Mouse (Mus musculus) liver, embryonic 11.5 days (tissue): Measurements from ENCODE around the gene Gm21983. TPM values are rescaled to one million over a fixed set of nuclear protein-coding genes. Genes with fewer than 3 reads are reported as not detected.

Experiments used
- ATAC-seq: fragments of 200-750 bp; cut with Nextera tagmentation; replicated peaks from 2 replicates; pipeline ENCODE4 v1.8.0; 2017; ENCODE audit warnings: moderate number of reproducible peaks, mild to moderate bottlenecking, moderate TSS enrichment, moderate library complexity; ENCODE audit not compliant: low FRiP score
- DNase-seq: peaks from one replicate; pipeline ENCODE4 v3.0.0-alpha.2; 2017; ENCODE audit warnings: low spot score
- H3K27ac ChIP-seq: fragments of 300-500 bp; sonication (generic); 2 replicates; pipeline ENCODE4 v1.5.1; 2014; ENCODE audit warnings: mild to moderate bottlenecking, low read depth, low read length, control low read depth
- H3K27me3 ChIP-seq: fragments of 300-500 bp; sonication (generic); replicated peaks from 2 replicates; pipeline ENCODE4 v1.6.1; 2014; ENCODE audit warnings: low read length, mixed read lengths; ENCODE audit not compliant: control insufficient read depth, insufficient read depth
- H3K36me3 ChIP-seq: fragments of 300-500 bp; sonication (generic); 2 replicates; pipeline ENCODE4 v1.6.1; 2014; ENCODE audit warnings: mild to moderate bottlenecking, low read length, moderate library complexity, mixed read lengths; ENCODE audit not compliant: control insufficient read depth, insufficient read depth
- H3K4me1 ChIP-seq: fragments of 300-500 bp; sonication (generic); replicated peaks from 2 replicates; pipeline ENCODE4 v1.6.1; 2014; ENCODE audit warnings: low read length, mixed read lengths; ENCODE audit not compliant: control insufficient read depth, insufficient read depth
- H3K4me2 ChIP-seq: fragments of 300-500 bp; sonication (generic); 2 replicates; pipeline ENCODE4 v1.6.1; 2014; ENCODE audit warnings: mild to moderate bottlenecking, control low read depth, moderate library complexity
- H3K4me3 ChIP-seq: fragments of 300-500 bp; sonication (generic); 2 replicates; pipeline ENCODE4 v1.5.1; 2014; ENCODE audit warnings: low read depth, low read length, control low read depth
- H3K9ac ChIP-seq: fragments of 300-500 bp; sonication (generic); 2 replicates; pipeline ENCODE4 v1.6.1; 2014; ENCODE audit warnings: low read depth, low read length, control low read depth
- H3K9me3 ChIP-seq: fragments of 300-500 bp; sonication (generic); 2 replicates; pipeline ENCODE4 v1.6.1; 2016; ENCODE audit warnings: low read length, inconsistent platforms, mixed read lengths; ENCODE audit not compliant: control insufficient read depth
- whole genome bisulfite sequencing: fragments of 180-500 bp; shearing (Covaris S2); extraction: QIAGEN DNeasy Blood & Tissue Kit; methylation state at CpG from one replicate; pipeline ENCODE4 v1.1.7; 2014; 5-methylcytosine and 5-hydroxymethylcytosine counted together
- polyA plus RNA-seq: library from polyadenylated mRNA; unstranded; fragments of >200 nt; fragmentation: Nextera tagmentation; extraction: Ambion mirVana; gene quantifications from 2 replicates; pipeline ENCODE4 v1.2.1, GENCODE M21; 2014

Gm21983 gene
- polyA plus RNA-seq, 1 experiment from 2014 or later, result not detected

DNA sequence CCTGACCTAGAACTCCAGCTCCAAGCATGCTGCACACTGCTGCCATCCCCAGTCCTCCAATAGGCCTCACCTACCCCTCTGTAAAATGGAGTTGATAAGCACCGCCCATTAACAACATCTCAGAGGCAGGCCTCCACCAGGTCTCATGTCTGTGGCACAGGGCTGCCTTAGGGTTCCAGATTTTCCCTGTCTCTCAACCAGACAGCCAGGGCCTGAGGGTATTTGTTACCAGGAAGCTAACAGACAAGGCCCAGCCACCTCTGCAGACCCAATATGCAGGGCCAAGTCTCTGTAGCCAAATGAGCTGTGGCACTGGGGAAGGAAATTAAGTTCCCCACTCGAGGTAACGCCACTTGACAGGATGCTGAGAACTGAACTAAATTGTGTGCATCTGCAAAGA, 20.0 kb downstream of the Gm21983 start:
- Histone ChIP-seq H3K9ac (no peak overlapping the region), H3K27ac (no peak overlapping the region), H3K4me3 (no peak overlapping the region), H3K9me3 (no peaks in the 10 kb centered on the region), H3K27me3 (no peaks in the 10 kb centered on the region), H3K4me1 (peaks cover 24% of the 10 kb centered on the region), H3K4me2 (no peak overlapping the region), H3K36me3 (peaks cover 26% of the 10 kb centered on the region)
- ATAC-seq (no peak), DNase-seq (no peak)
- 69% methylated on average over 3 of the region's 3 CpGs for WGBS

DNA sequence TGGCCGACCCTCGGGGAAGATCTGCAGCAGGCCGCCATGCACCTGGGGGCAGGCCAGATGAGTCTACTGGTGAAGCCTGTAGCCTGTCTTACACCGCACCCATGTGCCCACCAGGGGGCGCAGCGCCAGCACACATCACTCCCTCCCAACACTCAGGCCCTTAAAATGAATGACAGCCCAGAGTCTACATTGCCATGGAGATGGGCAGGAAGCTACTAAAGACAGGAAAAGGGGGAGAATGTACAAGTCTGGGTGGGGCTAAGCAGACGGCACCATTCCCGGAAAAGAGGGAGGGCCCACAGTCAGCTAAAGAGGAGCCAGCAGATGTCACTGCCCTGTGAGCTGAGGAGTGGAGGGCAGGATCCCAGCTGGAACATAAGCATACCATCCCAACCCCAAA, 21.0 kb downstream of the Gm21983 start:
- no peak overlapping the region for H3K9ac ChIP-seq
- H3K4me3 ChIP-seq, result no peak overlapping the region
- no peak overlapping the region for H3K4me2 ChIP-seq
- DNase-seq, result peak; percentile 80
- H3K27me3 ChIP-seq, result no peaks in the 10 kb centered on the region
- H3K9me3 ChIP-seq, result no peaks in the 10 kb centered on the region
- peaks cover 17% of the 10 kb centered on the region for H3K4me1 ChIP-seq
- H3K36me3 ChIP-seq, result peaks cover 22% of the 10 kb centered on the region
- ATAC-seq, result peak; percentile 87
- no peak overlapping the region for H3K27ac ChIP-seq
- 14% methylated on average over 8 of the region's 8 CpGs for WGBS

DNA sequence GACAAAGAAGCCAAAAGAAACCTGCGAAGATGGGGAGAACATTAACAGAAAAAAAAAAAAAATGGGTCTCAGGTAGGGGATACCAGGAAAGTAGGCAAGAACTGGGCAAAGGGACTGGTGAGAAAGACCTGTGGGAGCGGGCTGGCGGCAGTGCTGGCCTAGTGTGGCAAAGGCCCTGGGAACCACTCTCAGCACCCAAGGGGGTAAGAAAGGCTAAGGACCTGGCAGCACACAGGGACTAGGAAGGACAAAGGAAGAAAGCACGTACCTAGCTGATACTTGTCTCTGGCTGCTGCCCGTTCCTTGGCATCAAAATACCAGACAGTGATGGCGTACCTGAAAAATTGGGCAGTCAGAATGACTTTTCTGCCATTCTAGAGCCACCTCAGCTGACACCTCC, 21.6 kb downstream of the Gm21983 start:
- ATAC-seq (no peak), DNase-seq (no peak)
- Histone ChIP-seq H3K9ac (no peak overlapping the region), H3K27me3 (no peaks in the 10 kb centered on the region), H3K36me3 (peaks cover 17% of the 10 kb centered on the region), H3K4me1 (peaks cover 13% of the 10 kb centered on the region), H3K4me3 (no peak overlapping the region), H3K27ac (no peak overlapping the region), H3K9me3 (no peaks in the 10 kb centered on the region), H3K4me2 (no peak overlapping the region)
- 91% methylated on average over 6 of the region's 6 CpGs for WGBS

DNA sequence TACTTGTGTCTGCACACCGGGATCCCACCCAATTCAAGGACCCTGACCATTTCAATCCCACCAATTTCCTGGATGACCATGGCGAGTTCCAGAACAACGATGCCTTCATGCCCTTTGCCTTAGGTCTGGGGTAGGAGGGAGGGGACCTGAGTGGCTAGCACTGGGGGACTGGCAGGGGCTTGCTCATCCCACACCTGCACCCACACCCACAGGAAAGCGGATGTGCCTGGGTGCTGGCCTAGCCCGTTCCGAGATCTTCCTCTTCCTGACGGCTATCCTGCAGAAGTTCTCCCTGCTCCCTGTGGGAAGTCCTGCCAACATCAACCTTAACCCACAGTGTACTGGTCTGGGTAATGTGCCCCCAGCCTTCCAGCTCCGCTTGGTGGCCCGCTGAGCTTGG, 22.7 kb downstream of the Gm21983 start:
- peaks cover 17% of the 10 kb centered on the region for H3K36me3 ChIP-seq
- DNase-seq (no peak), ATAC-seq (no peak)
- WGBS, result 94% methylated on average over 9 of the region's 9 CpGs
- H3K9ac ChIP-seq, result no peak overlapping the region
- H3K4me3 ChIP-seq, result no peak overlapping the region
- no peaks in the 10 kb centered on the region for H3K9me3 ChIP-seq
- H3K27me3 ChIP-seq, result no peaks in the 10 kb centered on the region
- peaks cover 5% of the 10 kb centered on the region; the same call in 1 of the 2 replicates for H3K4me1 ChIP-seq
- no peak overlapping the region for H3K27ac ChIP-seq
- no peak overlapping the region for H3K4me2 ChIP-seq

DNA sequence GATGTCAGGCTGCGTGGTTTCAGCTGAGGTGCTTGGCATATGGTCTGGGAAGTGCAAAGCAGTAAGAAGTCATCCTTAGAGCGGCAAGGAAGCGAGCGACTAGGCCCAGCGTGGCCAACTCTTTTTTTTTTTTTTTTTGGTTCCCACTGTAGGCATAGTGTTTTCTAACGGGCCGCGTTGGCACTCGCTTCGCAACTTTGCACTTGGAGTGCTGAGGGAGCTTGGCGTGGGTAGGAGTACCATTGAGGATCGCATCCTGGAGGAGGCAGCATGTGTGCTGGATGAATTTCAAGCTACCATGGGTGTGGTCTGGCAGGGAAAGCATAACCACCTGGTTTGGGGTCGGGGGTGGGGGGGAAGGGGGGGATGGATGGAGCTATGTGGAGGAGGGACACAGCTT, 24.9 kb downstream of the Gm21983 start:
- H3K27ac ChIP-seq, result no peak overlapping the region
- H3K4me2 ChIP-seq, result no peak overlapping the region
- H3K4me3 ChIP-seq, result no peak overlapping the region
- 86% methylated on average over 13 of the region's 13 CpGs for WGBS
- ATAC-seq, result no peak
- no peaks in the 10 kb centered on the region for H3K9me3 ChIP-seq
- no peak for DNase-seq
- no peak overlapping the region for H3K9ac ChIP-seq
- H3K4me1 ChIP-seq, result 0 out of 2 replicates have a peak, but pooled peaks cover 2% of the 10 kb centered on the region
- no peaks in the 10 kb centered on the region for H3K27me3 ChIP-seq
- peaks cover 17% of the 10 kb centered on the region for H3K36me3 ChIP-seq

DNA sequence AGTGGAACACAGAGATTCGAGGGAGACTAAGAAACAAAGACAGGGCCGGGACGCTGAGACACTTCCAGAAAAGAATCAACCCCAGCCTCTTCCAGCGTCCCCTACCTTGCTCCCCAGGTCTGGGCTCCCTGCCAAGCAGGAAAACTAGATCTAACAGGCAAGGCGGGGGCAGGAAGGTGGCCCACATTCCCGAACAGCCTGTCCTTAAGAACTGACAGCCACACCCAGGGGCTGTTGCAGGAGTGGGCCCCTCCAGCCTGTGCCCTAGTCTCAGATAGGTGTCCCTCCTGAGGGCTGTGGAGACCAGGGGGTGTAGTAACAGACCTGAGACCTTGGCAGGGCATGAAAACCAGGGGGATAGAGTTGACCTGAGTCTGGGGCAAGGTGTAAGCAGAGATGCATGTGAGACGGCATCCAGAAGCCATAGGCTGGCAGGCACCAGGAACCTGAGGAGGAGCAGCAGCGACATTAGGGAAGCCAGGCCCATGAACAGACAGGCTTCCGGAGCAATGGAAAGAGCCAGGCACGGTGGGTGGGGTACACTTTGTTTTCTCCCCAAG, 27.6 kb downstream of the Gm21983 start, which contains the start of gene Cyp2t4:
Gene Cyp2t4, plus strand, starts transcription at position 510 of the 560 bp plus-strand sequence.
- Histone ChIP-seq H3K9ac (no peak within 1 kb of the TSS), H3K4me2 (no peak within 1 kb of the TSS), H3K9me3 (no peaks in the 10 kb centered on the region), H3K27me3 (no peaks in the 10 kb centered on the region), H3K4me1 (no peaks in the 10 kb centered on the region), H3K27ac (no peak within 1 kb of the TSS), H3K36me3 (peaks cover 10% of the 10 kb centered on the region; the same call in 1 of the 2 replicates), H3K4me3 (no peak within 1 kb of the TSS)
- WGBS, result 71% methylated on average over 10 of the region's 10 CpGs
- ATAC-seq (no peak; the same call in 1 of the 2 replicates), DNase-seq (no peak)

DNA sequence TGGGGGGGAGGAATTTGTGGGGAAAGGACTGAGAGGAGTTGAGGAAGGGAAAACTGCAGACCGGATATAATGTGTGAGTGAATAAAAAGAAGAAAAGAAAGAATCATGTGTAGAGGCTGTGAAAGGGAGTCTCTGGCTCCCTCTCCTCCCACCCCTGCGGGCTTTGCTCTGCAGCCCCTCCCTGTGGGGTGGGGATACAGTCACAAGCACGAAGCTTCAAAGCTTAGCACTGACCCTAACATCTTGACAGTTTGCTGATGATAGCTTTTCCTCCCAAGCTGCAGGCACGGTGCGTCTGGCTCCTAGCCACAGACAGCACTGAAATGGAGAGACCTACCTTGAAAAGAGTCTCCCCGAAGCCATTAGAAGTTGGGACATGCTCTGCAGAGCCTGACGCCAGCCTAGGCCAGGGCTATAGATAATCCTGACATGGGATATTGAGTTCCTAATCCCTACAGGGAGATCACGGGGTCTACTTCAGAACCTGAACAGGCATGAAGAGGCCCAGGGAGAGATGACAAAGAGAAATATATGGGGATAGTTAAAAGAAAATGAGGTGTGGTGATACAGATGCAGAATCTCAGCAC, 44.4 kb downstream of the Gm21983 start:
- peaks cover 3% of the 10 kb centered on the region; the same call in 1 of the 2 replicates for H3K9me3 ChIP-seq
- no peaks in the 10 kb centered on the region for H3K4me1 ChIP-seq
- DNase-seq (no peak), ATAC-seq (no peak)
- no peak overlapping the region for H3K4me2 ChIP-seq
- H3K9ac ChIP-seq, result no peak overlapping the region
- no peak overlapping the region for H3K4me3 ChIP-seq
- no peaks in the 10 kb centered on the region for H3K27me3 ChIP-seq
- H3K36me3 ChIP-seq, result no peaks in the 10 kb centered on the region
- H3K27ac ChIP-seq, result no peak overlapping the region
- 52% methylated on average over 8 of the region's 8 CpGs for WGBS

DNA sequence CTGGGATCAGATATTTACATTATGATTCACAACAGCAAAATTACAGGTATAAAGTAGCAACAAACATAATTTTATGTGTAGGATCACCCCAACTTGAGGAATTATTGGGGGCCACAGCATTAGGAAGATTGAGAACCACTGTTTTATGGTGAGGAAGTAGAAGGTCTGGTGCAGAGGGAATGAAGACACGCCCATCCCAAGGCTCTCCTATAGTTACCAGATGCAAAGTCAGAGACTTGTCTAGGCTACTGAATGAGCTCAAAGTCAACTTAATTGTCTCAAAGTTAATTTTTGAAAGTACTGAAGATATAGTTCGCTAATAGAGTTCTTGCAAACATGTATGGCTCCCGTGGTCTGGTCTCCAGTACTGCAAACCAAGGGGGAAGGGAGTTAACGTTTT, 47.1 kb downstream of the Gm21983 start:
- Histone ChIP-seq H3K4me3 (no peak overlapping the region), H3K9me3 (no peaks in the 10 kb centered on the region), H3K27ac (no peak overlapping the region), H3K27me3 (no peaks in the 10 kb centered on the region), H3K36me3 (no peaks in the 10 kb centered on the region), H3K4me2 (no peak overlapping the region), H3K9ac (no peak overlapping the region), H3K4me1 (no peaks in the 10 kb centered on the region)
- DNase-seq, result no peak
- WGBS, result 71% methylated on average over 4 of the region's 4 CpGs
- no peak for ATAC-seq

DNA sequence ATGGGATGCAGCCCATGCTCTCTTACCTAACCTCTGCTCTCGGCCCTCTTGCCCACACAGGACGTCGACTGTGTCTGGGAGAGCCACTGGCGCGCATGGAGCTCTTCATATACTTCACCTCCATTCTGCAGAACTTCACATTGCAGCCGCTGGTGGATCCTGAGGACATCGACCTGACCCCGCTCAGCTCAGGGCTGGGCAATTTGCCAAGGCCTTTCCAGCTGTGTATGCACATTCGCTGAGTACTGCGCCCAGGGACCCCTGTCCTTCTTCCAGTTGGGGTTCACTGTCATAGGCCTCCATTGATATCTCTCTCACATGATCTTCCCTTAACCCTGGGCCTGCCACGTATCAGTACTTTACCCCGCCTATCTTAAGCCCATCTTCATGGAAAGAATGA, 47.7 kb downstream of the Gm21983 start:
- H3K27ac ChIP-seq, result no peak overlapping the region
- H3K4me1 ChIP-seq, result no peaks in the 10 kb centered on the region
- DNase-seq (no peak), ATAC-seq (0 out of 2 replicates have a peak, but pooled peaks have one; percentile 43)
- 68% methylated on average over 12 of the region's 12 CpGs for WGBS
- no peak overlapping the region for H3K9ac ChIP-seq
- H3K36me3 ChIP-seq, result no peaks in the 10 kb centered on the region
- no peaks in the 10 kb centered on the region for H3K27me3 ChIP-seq
- no peak overlapping the region for H3K4me3 ChIP-seq
- no peaks in the 10 kb centered on the region for H3K9me3 ChIP-seq
- H3K4me2 ChIP-seq, result no peak overlapping the region
